Mouse (Mus musculus) cortical plate, adult 2 months (tissue): ENCODE results near the gene Trim28.

Source experiments
- CTCF ChIP-seq: fragments of 200-500 bp; IDR thresholded peaks from 2 replicates; pipeline ENCODE4 v1.5.1; 2011; ENCODE audit warnings: mild to moderate bottlenecking, control low read depth, low read length; ENCODE audit not compliant: insufficient read depth; ENCODE audit errors: extremely low read depth
- POLR2A ChIP-seq: fragments of 200-500 bp; IDR thresholded peaks from 2 replicates; pipeline ENCODE4 v1.6.1; 2011; ENCODE audit warnings: mild to moderate bottlenecking, low read length, control low read depth; ENCODE audit not compliant: insufficient read depth; ENCODE audit errors: extremely low read depth

GRCm38 (mm10) chr7:12998053-12998452, 861 bp upstream of the Trim28 start, which contains the start of gene Slc27a5:
- TF ChIP-seq CTCF (no peak), POLR2A (no peak)
